Mouse (Mus musculus) small intestine, adult 2 months (tissue): ENCODE measurements at regions not wholly inside any gene's neighbourhood (a gene's known extent, or its start where the extent isn't known, plus 50 kb on each side); places are given as distances from the start of the nearest gene placed in this dataset.

Experiments
- H3K27ac ChIP-seq: fragments of 200-500 bp; 2 replicates; pipeline ENCODE4 v1.5.1; 2012; ENCODE audit warnings: low read depth, low read length, control low read depth, inconsistent platforms; ENCODE audit not compliant: insufficient read depth
- H3K27me3 ChIP-seq: fragments of 200-500 bp; 2 replicates; pipeline ENCODE4 v1.6.1; 2012; ENCODE audit warnings: mild to moderate bottlenecking, moderate library complexity, low read length, inconsistent platforms; ENCODE audit not compliant: control insufficient read depth, insufficient read depth
- H3K36me3 ChIP-seq: fragments of 200-500 bp; 2 replicates; pipeline ENCODE4 v1.6.1; 2012; ENCODE audit warnings: mild to moderate bottlenecking, low read length, control low read depth, inconsistent platforms; ENCODE audit not compliant: control insufficient read depth, insufficient read depth
- H3K4me1 ChIP-seq: fragments of 200-500 bp; 2 replicates; pipeline ENCODE4 v1.6.1; 2012; ENCODE audit warnings: low read length, inconsistent platforms, mixed read lengths; ENCODE audit not compliant: control insufficient read depth, insufficient read depth, insufficient read length
- H3K4me3 ChIP-seq: fragments of 200-500 bp; 2 replicates; pipeline ENCODE4 v1.5.1; 2012; ENCODE audit warnings: low read depth, mild to moderate bottlenecking, control low read depth, inconsistent platforms, low read length, moderate library complexity
- CTCF ChIP-seq: fragments of 200-500 bp; IDR thresholded peaks from 2 replicates; pipeline ENCODE4 v1.5.1; 2012; ENCODE audit warnings: low read depth, mild to moderate bottlenecking, control low read depth, inconsistent platforms, low read length, moderate library complexity, mixed read lengths; ENCODE audit not compliant: insufficient replicate concordance, insufficient read length; ENCODE audit errors: extremely low read depth
- POLR2A ChIP-seq: fragments of 200-500 bp; IDR thresholded peaks from 2 replicates; pipeline ENCODE4 v1.6.1; 2012; ENCODE audit warnings: low read depth, mild to moderate bottlenecking, control low read depth, inconsistent platforms, low read length, moderate library complexity
- WGBS: fragments of 180-500 bp; shearing (Covaris S2); methylation state at CpG from one replicate; pipeline ENCODE4 v1.1.7; 2018; 5-methylcytosine and 5-hydroxymethylcytosine counted together

DNA sequence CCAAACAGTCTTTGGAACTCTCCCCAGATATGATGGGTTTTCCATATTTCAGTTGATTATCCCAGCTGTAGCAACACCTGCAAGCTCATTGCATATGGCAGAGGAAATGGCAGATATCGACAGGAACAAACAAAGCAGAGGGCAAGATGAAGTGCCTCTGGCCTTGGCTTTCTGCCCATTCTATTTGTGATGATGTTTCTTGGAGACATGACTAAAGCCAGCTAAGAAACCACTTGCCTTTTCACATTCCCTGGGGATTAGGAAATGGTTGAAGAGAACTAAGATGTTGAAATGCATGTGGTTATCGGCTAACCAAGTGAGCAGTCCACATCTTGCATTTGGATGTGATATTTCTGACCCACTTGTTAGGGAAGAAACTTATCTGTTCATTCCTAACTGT, 82.0 kb upstream of the C1qtnf7 start:
- H3K27ac ChIP-seq: no peak overlapping the region
- no peak overlapping the region for H3K4me3 ChIP-seq
- no peaks in the 10 kb centered on the region for H3K27me3 ChIP-seq
- no peaks in the 10 kb centered on the region for H3K4me1 ChIP-seq
- WGBS: 51% methylated on average over 2 of the region's 2 CpGs
- H3K36me3 ChIP-seq: no peaks in the 10 kb centered on the region
- TF ChIP-seq POLR2A (no peak), CTCF (no peak)

DNA sequence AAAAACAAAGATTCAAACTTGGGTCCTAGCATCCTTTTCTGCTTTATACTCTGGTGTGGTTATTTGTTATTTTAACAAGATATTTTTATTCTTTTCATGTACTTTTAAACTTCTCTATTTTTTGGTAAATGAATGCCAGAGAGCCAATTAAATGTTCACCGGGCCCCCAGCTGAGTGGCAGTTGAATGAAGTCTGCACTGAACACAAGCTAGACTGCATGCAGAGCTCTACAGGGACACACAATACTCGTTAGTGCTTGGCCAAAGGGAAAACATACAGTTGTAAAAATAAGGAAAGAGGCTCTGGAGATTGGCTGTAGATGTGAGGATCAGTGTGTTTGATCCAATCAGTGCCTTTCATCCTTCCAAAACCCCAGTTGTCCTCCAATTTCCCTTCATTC, 76.1 kb upstream of the C1qtnf7 start:
- 63% methylated on average over 2 of the region's 2 CpGs for WGBS
- Histone ChIP-seq H3K4me3 (no peak overlapping the region), H3K27me3 (no peaks in the 10 kb centered on the region), H3K4me1 (no peaks in the 10 kb centered on the region), H3K36me3 (no peaks in the 10 kb centered on the region), H3K27ac (no peak overlapping the region)
- TF ChIP-seq POLR2A: no peak
- no peak for TF ChIP-seq CTCF

DNA sequence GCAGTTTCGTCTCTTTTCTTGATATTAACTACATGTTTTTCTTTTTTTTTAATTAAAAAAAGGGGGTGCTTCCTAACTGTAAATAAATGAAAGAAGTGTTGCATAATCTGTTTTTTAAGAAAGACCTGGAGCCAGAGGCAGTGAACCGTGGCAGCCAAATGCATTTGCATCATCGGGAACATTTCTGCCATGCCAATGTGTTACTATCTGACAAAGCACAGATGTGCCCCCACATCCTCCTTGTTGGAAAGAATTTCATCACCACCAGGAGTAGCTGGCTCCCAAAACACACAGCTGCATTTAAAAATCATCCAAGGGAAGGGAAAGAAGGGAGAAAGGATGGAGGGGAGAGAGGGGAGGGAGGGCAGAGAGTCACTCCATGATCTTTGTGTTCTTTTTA, 74.0 kb upstream of the C1qtnf7 start:
- no peaks in the 10 kb centered on the region for H3K36me3 ChIP-seq
- no peak overlapping the region for H3K4me3 ChIP-seq
- WGBS: 77% methylated on average over 3 of the region's 3 CpGs
- H3K27me3 ChIP-seq: no peaks in the 10 kb centered on the region
- no peaks in the 10 kb centered on the region for H3K4me1 ChIP-seq
- H3K27ac ChIP-seq: no peak overlapping the region
- TF ChIP-seq POLR2A (no peak), CTCF (no peak)

DNA sequence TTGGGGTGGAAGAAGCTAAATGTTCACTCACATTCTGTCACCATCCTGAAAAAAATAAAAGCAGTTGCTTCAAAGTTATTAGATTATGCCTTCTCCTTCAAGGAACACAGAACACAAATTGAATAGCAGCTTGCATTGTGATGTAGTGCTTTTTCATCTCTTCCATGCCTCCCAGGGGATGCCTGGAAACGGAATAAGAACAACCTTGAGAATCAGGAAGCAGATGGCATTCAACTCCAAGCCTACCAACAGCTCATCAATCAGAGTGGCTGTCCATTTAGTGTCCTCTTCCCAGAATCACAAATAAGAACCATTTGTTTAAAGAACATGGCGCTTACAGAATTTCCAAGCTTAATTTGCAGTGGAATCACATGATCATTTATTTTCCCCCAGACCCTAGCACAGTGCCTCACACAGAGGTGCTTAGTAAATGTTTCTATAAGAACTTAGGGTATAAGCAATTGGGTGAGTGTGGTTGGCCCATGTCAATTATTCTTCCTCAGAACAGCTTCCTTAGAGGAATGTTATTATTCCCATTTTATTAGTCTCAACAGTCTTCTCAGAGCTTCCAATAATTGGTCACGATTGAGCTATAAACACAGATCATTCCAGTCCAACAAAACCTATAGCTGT, 70.6 kb upstream of the C1qtnf7 start:
- Histone ChIP-seq H3K27ac (no peak overlapping the region), H3K4me1 (no peaks in the 10 kb centered on the region), H3K36me3 (no peaks in the 10 kb centered on the region), H3K4me3 (no peak overlapping the region), H3K27me3 (no peaks in the 10 kb centered on the region)
- TF ChIP-seq CTCF: no peak
- TF ChIP-seq POLR2A: no peak
- 66% methylated on average over 3 of the region's 3 CpGs for WGBS

DNA sequence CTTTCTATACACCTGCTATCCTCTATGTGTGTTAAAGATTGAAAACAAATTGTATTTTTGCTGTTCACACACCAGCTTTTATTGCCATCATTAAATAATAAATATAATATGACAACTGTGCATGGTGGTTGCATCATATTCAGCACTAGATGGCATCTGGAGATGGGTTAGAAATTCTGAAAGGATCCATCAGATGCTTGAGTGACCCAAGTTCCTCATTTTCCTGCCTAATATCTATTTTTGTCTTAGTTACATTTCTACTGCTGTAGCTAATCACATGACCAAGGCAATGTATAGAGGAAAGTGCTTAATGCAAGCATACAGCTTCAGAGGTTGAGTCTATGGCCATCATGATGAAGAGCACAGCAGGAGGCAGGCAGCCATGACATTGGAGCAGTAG, 69.7 kb upstream of the C1qtnf7 start:
- no peaks in the 10 kb centered on the region for H3K27me3 ChIP-seq
- H3K4me3 ChIP-seq: no peak overlapping the region
- no peak overlapping the region for H3K27ac ChIP-seq
- H3K4me1 ChIP-seq: no peaks in the 10 kb centered on the region
- no peak for TF ChIP-seq POLR2A
- no peak for TF ChIP-seq CTCF
- no peaks in the 10 kb centered on the region for H3K36me3 ChIP-seq

DNA sequence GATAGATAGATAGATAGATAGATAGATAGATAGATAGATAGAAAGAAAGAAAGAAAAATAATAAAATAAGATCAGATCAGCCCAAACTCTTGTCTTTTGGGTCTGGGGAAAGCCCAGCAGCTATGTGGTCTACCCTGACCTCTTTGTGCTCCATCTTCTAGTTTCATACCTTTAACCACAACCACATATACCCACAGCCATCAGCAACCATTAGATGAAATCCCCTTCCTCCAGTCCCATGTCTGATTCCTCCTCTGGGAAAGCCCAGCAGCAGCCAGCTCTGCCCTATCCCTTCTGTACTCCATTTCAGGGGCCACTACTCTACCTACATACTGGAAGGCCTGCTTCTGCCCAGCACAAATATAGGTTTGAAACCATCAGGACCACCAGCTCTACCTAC, 69.0 kb upstream of the C1qtnf7 start:
- Histone ChIP-seq H3K27me3 (no peaks in the 10 kb centered on the region), H3K4me3 (no peak overlapping the region), H3K27ac (no peak overlapping the region), H3K36me3 (no peaks in the 10 kb centered on the region), H3K4me1 (no peaks in the 10 kb centered on the region)
- TF ChIP-seq POLR2A (no peak), CTCF (no peak)

DNA sequence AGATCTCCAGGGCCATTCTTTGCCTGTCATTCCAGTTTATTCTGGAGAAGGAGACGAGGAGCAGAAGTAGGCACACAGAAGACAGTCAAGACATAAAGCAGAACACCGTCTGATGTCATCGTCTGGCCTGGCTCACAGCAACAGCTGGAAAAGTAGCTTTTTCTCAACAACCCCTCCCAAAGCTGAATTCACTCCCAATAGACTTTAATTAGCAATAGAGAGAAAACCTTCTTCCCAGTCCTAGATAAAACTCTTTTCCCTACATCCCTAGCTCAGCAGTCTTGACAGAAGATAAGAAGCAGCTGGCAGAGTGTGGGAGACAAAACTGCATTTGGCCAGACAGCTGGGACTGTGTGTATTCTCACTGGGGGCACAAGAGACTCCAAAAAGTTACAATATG, 59.3 kb upstream of the C1qtnf7 start:
- WGBS: 66% methylated on average over 3 of the region's 3 CpGs
- no peak overlapping the region for H3K27ac ChIP-seq
- no peaks in the 10 kb centered on the region for H3K27me3 ChIP-seq
- no peak overlapping the region for H3K4me3 ChIP-seq
- no peaks in the 10 kb centered on the region for H3K4me1 ChIP-seq
- TF ChIP-seq POLR2A: no peak
- TF ChIP-seq CTCF: no peak
- H3K36me3 ChIP-seq: no peaks in the 10 kb centered on the region

DNA sequence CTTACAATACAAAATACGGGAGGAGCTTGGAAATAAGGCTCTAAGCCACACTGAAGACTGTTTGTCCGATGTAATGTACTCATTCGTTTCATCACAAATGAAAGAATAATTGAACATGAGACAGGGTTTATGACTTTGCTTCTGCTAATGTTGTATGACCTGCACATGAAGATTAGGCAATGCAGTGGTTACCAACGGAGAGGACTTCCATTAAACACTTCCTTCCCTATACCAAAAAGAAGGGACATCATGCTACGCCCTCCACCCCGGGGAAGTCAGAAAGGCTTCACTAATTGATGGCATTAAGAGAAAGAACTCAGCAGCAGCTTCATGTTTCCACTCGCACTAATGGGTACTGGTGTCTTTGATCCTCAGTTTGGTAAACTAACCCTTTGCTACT, 57.6 kb upstream of the C1qtnf7 start:
- 81% methylated on average over 7 of the region's 7 CpGs for WGBS
- TF ChIP-seq CTCF: no peak
- TF ChIP-seq POLR2A: no peak
- no peaks in the 10 kb centered on the region for H3K4me1 ChIP-seq
- H3K27ac ChIP-seq: no peak overlapping the region
- no peaks in the 10 kb centered on the region for H3K36me3 ChIP-seq
- no peak overlapping the region for H3K4me3 ChIP-seq
- no peaks in the 10 kb centered on the region for H3K27me3 ChIP-seq
